Mouse (Mus musculus) 416B (cell line): ENCODE data around the gene Myo10.
"Not testable (repeated sequence)": the region's sequence is repeated elsewhere in the genome, so short reads cannot be mapped to it uniquely, and the experiment has no call there.

Experiments used
- DNase-seq: peaks from one replicate; pipeline ENCODE4 v3.0.0; 2011; ENCODE audit warnings: low read depth

Gene Myo10

DNA sequence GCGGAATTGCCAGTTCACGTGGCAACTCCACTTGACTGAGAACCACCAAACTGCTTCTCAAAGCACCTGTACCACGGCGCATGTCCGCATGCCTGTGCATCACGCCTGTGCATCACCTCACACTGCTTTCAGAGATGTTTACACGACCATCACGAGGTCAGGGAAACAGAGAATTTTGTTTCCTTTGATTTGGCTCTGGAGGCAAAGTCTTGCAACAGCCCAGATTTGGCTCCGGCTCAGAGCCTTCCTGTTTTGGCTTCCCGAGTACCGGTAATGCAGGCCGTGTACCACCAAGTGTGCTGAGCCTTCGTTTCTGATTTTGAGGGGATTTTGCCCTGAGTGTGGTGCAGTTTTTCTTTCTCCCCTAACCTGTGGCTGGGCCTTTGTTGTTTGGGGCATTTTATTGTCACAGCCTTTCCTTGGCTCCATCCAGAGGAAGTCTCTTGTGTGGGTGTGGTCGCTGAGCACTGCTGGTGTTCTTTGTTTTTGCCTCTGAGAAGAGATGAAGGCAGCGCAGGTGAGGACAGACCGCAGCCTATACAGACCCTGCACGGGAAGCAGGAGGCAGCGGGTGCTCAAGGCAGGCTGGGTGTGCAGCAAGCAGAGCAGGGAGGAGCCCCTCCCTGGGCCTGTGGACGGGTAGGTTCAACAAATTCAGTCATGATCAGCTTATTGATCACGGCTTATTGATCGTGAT is 70.1 kb downstream of the Myo10 start:
- no peak for DNase-seq

DNA sequence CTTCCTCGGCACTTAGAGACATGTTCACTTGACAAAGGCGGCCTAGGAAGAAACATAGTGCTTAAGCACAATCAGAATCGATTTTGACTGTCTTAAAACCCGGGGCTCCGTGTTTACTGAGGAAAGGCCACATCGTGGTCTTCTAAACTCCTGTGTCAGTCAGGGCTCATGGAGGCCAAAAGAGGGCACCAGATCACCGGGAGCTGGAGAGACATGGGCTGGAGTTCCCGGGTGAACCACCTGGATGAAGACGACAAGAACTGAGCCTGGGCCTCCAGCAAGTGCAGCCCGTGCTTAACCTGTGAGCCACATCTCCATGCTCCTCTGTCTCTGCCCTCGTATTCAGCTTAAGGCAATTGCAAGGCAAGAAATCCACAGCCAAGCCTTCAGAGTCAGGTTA is 71.4 kb downstream of the Myo10 start:
- DNase-seq, result no peak

DNA sequence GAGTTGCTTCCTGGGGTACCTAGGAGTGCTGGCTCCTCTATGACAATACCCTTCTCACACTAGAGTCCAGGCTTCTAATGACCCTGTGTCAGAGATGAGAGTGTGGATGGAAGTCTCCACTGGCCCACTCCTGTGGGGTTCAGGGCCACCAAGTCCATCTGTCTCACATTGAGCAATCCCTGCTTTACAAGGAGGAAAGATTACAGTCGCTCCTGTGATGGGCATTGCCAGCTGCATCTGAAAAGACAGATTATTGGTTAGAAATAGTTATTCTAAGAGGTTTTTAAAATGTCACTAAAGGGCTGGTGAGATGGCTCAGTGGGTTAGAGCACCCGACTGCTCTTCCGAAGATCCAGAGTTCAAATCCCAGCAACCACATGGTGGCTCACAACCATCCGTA is 72.4 kb downstream of the Myo10 start:
- no peak for DNase-seq

DNA sequence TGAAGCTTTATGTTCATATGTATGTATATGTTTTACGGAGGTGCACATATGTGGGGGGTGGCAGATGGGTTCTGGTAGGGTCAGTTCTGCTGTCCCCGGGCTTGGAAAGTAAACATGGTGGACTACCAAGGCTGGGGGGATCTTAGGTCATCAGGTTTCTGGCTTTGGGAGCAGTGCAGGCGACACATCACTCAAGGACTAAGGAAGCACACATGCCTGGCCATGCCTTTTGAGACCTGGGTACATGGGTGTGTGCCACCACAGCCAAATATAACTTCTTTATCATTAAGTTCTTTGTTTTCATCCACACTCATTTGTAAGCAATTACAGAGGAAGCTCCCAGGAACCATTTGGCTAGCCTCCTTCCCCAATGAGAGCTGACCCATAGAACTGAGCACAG is 72.9 kb downstream of the Myo10 start:
- DNase-seq, result no peak

DNA sequence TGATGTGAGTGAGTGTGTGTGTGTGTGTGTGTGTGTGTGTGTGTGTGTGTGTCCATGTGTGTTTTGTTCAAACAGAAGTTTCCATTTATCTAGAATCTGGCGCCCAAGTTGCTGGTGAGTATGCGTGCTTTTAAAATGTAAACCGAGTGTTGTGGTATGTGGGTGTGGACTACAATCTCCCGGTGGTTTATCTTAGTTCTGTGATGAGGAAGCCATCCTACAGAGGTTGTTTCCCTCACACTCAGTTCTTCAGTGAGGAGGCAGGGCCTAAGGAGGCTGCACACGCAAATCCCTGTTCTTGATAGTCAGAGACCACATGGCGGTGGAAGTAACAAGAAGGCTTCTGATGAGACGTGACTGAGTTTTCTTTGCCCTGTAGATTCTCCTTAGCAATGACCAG is 73.6 kb downstream of the Myo10 start:
- DNase-seq, result no peak

DNA sequence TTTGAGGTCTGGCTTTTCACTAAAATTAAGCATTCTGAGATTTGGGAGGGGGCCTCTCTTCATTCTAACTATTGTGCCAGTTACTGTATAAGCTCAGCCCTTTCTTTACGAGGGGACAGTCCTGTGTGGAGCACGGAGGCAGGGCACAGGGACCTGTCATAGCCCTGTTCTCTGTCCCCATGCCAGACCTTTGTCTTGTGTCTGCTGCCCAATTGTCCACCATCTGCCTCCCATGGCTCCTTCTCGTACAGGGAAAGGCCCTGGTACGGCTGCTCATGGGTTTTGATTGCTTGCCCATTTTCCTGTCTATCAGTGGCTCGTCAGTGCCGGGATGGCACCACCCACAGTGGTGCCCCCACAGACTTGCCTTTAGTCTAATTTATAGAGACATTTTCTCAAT is 74.3 kb downstream of the Myo10 start:
- DNase-seq, result no peak

DNA sequence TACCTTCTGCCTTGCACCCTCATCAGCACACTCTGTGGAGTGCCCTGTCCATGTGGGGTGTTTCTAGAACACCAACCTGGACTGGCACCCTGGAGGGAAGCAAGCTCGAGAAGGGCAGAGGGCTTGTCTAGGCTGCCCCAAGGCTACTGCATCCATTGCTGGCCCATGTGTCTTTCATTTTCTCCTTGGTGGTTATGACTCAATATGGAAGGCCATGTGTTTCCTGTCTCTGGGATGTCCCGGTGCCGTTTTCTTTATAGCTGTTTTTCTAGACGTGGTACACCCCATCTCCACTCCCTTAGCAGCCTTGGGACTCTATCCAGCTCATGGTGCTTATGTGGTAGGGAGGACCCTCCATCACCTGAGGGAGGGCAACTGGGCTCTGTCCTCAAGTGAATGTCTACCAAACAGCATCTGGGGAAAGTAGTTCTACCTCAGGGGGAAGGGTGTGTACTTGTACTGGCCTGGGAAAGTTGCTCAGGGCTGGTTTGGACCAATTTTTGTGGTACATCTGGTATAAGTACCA is 76.8 kb downstream of the Myo10 start:
- DNase-seq, result peak; percentile 82

DNA sequence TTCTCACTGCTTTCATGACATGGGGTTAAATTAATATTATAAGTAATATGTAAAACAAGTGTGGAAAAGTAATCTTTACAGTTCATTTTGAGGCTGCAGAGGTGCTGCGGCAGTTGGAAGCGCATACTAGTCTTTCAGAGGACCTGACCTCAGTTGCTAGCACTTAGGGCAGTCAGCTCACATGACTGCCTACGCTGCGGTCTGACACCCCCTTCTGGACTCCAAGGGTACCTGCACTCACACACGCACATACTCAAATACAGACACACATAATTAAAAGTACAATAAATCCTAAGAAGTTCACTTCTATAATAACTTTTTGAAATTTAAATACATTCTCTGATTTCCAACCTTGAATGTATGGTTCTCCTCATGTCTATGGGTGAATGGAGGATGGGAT is 80.3 kb downstream of the Myo10 start:
- DNase-seq, result no peak

DNA sequence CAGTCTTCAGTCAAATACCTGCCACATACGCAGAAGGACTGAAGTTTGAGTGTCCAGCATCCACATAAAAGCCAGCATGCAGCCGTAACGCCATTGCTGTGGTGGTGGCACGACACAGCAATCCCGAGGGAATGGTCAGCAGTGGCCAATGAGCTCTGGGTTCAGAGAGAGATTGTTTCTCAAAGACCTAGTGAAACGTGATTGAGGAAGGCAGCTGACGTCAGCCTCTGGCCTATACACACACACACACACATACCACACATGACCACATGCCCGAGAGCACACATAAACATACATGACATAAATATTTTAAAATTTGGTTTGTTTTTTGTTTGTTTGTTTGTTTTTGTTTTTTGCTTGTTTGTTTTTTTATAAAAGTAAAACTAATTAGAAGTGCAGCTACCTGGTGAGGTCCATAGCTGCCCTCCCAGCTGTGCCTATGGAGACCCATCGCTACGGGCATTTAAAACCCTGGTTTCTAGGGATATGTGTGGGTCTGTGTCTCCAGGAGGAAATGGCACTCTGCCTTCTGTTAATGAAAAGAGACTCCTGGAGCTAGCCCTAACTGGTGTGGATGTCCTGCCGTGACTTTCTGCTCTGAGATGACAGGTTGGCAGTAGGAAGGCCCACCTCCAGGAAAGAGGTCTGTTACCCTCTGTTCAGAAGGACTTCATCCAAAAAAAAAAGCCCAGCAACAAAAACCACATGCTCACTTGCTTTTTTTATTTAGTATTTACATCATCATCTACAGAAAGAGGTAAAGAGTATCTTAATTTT is 82.7 kb downstream of the Myo10 start:
- no peak for DNase-seq

DNA sequence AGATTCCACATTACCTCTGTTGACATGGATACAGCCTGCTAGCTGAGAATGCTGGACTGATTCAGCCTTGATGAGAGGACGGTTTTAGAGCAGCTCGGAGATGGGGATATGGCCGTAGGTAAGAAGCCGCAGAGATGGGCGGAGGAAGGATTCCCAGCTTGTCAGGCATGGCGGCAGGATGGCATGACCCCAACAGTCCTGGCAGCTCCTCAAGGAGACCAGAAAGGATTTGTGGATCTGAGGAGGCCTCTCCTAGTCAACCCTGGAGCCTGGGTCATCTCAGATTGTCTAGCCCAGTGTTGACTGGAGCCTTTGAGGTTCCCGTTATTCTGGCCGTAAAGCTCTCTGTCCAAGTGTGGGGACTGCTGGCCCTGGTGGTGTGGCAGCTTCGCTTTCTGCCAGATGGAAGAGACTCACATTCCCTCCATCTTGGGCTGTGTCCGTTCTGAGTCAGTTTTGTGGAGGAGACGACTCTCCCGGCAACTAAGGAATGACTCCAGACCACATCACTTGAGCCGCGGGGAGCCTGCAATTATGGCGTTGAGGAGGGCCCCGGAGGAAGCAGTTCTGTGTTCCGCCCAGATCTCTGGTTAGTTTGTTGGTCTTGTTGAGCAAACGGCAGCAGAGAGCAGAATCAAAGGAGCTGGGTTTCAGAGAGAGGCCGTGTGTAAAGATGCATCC is 84.7 kb downstream of the Myo10 start:
- DNase-seq, result no peak

DNA sequence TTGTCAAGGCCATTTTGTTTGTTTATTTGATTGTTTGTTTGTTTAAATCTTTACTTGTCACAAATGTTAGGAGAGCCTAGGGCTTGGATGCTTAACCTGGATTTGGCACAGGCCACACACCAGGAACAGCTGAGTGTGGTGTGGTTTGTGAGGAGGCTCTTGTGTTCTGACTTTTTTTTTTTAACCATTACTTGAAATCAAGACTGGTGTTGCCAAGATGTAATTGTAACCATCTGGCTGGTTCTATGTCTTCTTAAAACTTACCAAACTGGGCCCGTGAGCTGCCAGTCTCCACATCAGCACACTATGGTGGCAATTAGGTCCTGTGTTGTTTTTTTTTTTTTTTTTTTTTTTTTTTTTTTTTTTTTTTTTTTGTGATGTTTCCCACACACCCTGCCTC is 85.6 kb downstream of the Myo10 start:
- DNase-seq, result no peak

DNA sequence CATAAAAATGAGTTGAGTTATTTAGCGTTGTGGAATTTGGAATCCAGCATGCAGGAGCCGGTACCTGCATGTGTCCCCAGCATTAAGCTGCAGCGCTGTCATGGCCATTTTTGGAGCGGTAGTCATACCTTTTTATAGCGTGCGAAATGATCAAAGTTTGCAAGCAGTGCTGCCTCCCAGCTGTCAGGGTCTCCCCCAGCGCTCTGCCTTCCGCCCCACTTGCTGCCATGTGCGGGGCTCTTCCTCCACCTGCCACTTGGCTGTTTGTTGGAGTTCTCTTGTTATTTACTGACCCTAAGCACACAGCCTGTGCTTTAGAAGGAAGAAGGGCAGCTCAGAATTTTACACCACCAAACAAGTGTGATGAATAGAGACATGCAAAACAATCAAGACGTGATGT is 88.6 kb downstream of the Myo10 start:
- DNase-seq, result no peak

DNA sequence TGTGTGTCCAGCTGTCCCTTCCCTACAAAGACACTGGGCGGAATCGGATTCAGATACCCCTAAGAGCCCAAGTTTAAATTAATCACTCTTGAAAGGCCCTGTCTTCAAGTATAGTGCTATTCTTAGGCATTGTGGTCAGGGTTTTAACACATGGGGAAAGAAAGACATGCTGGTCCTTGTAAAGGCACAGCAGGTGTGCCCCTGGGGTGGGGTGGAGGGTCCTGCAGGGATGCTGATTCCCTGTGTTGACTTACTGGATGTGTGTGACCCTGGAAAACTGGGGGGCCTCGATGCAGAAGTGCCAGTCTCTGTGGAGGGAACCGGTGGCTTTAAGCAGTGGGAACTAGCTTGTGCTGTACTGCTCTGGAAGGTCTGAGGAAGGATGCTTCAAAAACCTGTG is 90.6 kb downstream of the Myo10 start:
- no peak for DNase-seq

DNA sequence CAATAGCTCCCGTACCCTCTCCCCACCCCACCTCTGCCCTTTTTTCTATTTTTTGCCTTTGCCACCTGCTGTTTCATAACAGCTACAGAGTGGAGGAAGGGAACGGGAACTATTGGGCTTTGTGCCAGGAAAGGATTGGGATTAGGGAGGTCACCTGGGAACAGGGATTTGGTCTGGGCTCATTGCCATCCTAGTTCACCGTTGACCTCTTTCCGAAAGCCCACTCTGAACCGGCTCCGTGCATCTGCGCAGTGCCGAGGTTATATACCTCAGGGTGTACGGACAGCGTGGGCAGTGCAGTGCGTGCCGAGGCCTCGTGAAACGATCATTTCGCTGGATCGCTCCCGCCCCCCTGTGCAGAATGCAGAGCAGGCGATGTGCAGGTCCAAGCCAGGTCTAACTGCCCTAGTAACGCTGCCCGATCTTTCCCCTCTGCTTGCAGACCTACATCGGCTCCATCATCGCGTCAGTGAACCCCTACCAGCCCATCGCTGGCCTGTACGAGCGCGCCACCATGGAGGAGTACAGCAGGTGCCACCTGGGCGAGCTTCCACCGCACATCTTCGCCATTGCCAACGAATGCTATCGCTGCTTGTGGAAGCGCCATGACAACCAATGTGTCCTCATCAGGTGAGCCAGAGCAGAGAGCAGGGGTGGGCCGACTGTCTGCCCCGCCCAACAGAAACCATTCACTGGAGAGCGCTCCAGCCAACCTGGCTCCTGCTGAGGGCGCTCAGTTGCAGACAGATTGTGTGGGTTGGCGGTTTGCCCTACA is 91.4 kb downstream of the Myo10 start:
- no peak for DNase-seq

DNA sequence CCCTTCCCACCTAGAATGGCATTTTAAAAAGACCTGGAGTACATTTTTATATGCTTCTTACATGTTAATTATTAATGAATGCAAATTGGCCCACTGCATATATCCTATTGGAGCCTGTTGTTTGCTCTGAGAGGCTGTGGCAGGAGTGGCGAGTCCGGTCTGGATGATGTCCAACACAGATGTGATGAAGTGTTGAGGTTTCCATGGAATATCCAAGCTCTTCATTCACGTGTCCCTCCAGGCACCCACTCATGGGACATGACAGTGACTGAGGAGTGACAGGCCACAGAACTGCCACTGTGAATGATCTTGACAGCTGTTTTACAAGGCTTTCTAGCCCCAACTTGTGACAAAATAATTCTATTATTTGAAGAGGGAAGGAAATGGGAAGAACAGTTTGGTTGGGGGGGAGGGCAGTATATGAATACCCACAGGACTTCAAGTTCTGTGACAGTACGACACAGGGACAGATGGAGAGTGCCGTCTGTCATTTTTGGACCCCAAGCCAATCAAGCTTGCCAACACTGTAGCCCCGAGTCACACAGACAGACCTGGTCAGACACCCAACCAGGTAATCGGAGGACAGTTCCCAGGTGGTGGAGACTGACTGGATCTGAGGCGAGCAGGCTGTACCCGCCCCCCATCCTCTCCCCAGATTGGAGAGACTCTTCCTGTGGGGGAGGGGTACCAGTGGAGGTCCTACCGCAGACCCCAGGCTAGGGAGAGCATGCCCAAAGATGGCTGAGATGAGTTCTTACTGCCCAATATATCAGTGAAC is 93.1 kb downstream of the Myo10 start:
- DNase-seq, result no peak

DNA sequence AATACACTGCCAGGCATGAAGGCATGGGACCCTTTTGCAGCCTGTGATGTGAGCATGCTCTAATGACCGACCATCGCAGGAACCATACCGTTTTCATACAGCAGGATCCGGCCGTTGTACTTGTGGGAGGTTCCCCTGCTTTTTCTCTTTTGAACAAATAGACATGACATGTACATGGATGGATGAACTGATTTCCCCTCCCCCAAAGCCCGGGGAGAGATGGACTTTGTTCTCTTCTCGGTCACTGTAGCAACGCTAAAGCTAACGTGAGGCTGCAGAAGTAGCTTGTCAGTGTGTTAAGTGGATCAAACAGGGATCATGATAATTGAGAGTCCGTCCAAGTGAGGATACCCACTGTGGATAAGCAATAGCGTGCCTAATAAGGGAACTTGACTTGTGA is 93.7 kb downstream of the Myo10 start:
- DNase-seq, result no peak

DNA sequence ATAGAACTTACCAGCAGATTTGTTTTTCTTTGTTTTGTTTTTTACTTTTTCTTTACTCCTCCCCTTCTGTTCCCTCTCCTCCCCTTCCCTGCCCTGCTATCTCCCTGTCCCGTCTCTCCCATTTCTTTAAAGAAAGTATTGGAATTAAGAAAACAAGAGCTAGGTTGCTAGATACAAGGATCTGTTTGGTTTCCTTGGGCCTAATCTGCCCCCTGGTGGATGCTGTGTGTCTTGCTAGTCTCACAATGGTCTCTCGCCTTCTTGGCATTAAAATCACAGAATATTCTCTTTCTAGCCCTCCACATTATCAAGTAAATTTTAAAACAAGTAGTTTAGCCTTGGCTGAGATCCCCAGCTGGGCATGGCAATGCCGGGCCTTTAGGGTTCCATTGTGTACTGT is 94.7 kb downstream of the Myo10 start:
- peak; percentile 80 for DNase-seq

DNA sequence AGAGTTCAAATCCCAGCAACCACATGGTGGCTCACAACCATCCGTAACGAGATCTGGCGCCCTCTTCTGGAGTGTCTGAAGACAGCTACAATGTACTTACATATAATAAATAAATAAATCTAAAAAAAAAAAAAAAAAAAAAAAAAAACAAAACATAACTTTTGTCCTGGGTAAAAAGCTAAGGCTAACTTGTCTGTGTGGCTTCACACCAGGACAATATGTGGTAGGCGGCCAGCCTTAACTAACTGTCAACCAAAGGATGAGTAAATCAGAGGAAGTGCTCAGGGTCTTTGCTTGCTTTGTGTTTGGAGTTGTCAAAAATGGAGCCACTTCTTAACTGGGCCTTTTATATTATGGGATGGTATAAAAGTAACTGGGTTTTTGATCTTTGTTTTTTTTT is 95.8 kb downstream of the Myo10 start:
- not testable (repeated sequence) for DNase-seq

DNA sequence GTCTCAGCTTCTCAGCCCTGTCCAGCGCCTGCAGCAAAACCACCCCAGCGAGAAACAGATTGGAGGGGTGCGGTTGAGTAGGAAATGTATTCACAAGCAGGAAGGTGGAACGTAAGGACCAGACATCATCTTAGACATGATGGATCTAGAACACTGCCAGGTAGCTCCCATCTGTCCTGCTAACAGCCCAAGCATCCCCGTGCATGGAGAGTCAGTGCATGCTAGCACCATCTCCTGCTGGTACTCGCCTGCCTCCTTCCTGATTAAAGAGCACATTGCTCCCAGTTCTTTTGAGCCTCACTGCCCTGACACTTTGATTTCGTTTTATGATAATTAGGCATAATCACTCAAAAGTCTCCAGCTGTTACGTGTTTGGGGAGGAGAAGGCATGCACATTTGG is 96.9 kb downstream of the Myo10 start:
- DNase-seq, result no peak

DNA sequence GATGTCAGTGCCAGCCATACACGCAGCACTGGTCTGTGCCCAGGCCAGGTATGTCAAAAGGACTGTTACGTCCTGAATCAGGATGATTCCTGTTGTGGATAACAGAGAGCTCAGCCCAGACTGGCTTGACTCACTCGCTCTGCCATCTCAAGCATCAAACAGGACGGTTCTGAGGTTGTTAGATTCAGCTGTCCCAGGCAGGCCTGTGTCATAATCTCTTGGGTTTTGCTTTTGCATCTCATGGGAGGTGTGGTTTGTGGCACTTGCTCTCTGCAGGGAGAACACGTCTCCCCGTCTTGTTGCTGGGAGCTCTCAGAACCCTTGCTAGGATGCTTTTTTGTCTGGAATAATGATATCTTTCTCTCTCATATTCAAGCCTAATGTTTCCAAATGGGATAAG is 97.9 kb downstream of the Myo10 start:
- no peak for DNase-seq

DNA sequence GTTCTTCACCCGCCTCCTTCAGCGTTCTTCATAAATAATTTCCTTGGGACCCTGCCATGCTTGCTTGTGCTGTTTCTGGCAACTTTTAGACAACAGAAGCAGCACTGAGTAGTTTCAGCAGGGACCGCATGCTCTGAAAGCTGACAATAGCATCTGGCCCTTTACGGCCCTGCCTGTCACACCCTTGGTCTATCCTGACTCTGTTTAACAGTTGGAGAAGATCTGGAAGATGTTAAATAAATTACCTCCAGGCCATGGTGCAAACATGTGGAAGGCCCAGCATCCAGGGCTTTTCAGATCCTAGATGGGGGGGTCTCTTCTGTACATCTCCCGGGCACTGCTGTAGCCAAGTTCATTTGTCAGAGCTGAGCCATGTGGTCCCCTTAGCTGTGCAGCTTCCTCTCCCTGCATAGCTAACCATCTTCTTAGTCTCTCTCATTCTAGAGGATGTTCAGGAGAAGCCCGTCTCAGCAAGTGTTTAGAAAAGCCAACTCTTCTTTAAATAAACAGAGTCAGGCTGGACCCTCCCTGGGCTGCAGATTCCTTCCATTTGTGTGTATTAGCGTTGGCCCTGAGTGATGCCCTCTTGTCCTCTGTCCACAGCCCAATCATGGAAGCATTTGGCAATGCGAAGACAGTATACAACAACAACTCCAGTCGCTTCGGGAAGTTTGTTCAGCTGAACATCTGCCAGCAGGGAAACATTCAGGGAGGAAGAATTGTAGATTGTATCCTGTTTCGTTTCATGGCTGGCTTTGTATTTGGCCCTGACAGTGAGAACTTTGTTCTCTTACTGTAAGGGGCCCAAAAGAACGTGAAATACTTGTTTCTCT is 101.2 kb downstream of the Myo10 start:
- no peak for DNase-seq
